22 mouse cellular contexts compared by ENCODE assay signal in genomic region chr9:23134006-23134405, GRCm38 (mm10).
"Had no signal": no experiment of that assay in that cellular context is flagged by ENCODE, and none has a peak within 500 bp of the region (broad histone marks: within the 10 kb centered on the region; RNA-seq: fewer than 3 reads in every experiment).

No protein-coding gene starts in this region.

- DNase-seq: gastrocnemius, postnatal 14 days; gastrocnemius, postnatal 36 days; heart, adult 18-20 months; heart, postnatal 10 days; heart, postnatal 36 days; kidney, adult 18-20 months; kidney, adult 8-10 months; kidney, postnatal 10 days; kidney, postnatal 25 days; kidney, postnatal 4 days; liver; liver, embryonic 13.5 days had no signal

- H3K4me2 ChIP-seq: heart, embryonic 12.5 days; hindbrain, embryonic 13.5 days; hindbrain, embryonic 15.5 days; intestine, embryonic 15.5 days; liver, embryonic 11.5 days; liver, embryonic 13.5 days; liver, embryonic 15.5 days had no signal

- H3K4me3 ChIP-seq: heart, embryonic 12.5 days; hindbrain, embryonic 13.5 days; hindbrain, embryonic 15.5 days; intestine, embryonic 15.5 days; layer of hippocampus, adult 2 months; left cerebral cortex, adult 2 months; liver, embryonic 13.5 days; liver, embryonic 15.5 days had no signal

- H3K36me3 ChIP-seq: heart, embryonic 12.5 days; hindbrain, embryonic 13.5 days; hindbrain, embryonic 15.5 days; intestine, embryonic 15.5 days; liver, embryonic 13.5 days; liver, embryonic 15.5 days had no signal

- H3K9me3 ChIP-seq: heart, embryonic 12.5 days; hindbrain, embryonic 13.5 days; hindbrain, embryonic 15.5 days; intestine, embryonic 15.5 days; liver, embryonic 13.5 days; liver, embryonic 15.5 days had no signal

- H3K4me1 ChIP-seq: hindbrain, embryonic 15.5 days; liver, embryonic 13.5 days; liver, embryonic 15.5 days had no signal

- H3K9ac ChIP-seq: heart, embryonic 12.5 days; hindbrain, embryonic 13.5 days; hindbrain, embryonic 15.5 days; intestine, embryonic 15.5 days; liver, embryonic 13.5 days; liver, embryonic 15.5 days had no signal

- H3K27me3 ChIP-seq: heart, embryonic 12.5 days; hindbrain, embryonic 13.5 days; hindbrain, embryonic 15.5 days; intestine, embryonic 15.5 days; liver, embryonic 13.5 days; liver, embryonic 15.5 days had no signal

- ATAC-seq: inflammation-experienced regulatory T-cells, adult 6 months; intestine, embryonic 15.5 days; intestine, postnatal 0 days had no signal

- H3K27ac ChIP-seq: hindbrain, embryonic 13.5 days; hindbrain, embryonic 15.5 days; intestine, embryonic 15.5 days; layer of hippocampus, adult 2 months; left cerebral cortex, adult 2 months; liver, embryonic 13.5 days; liver, embryonic 15.5 days had no signal
